Mouse (Mus musculus): ENCODE measurements at regions not wholly inside any gene's neighbourhood (a gene's known extent, or its start where the extent isn't known, plus 50 kb on each side); places are given as distances from the start of the nearest gene placed in this dataset.

- TF ChIP-seq CTCF (IDR thresholded peaks at IDR 0.05; ENCODE audit: control insufficient read depth, insufficient read depth, insufficient replicate concordance, low read depth, low read length) (no peak), POLR2A (IDR thresholded peaks at IDR 0.05; ENCODE audit: control insufficient read depth, low read depth, low read length) (no peak)
Observed at GRCm38 (mm10) chr13:92924021-92924420, 79.5 kb downstream of the Mtx3 start.
